ENCODE assay signal across 18 mouse cellular contexts in genomic region chr11:119563166-119563565, GRCm38 (mm10). TPM values are rescaled to one million over a fixed set of nuclear protein-coding genes. Genes with fewer than 3 reads are reported as not detected.
DNase-seq lines count a peak whose midpoint lies in the region; ATAC-seq lines count a peak whose summit lies in the region.
"Had no signal": no experiment of that assay in that cellular context is flagged by ENCODE, and none has a peak within 500 bp of the region (broad histone marks: within the 10 kb centered on the region; RNA-seq: fewer than 3 reads in every experiment).

No protein-coding gene starts in this region.

- H3K4me2 ChIP-seq in heart, embryonic 13.5 days, result no peak overlapping the region
- no peak overlapping the region for H3K4me2 ChIP-seq in embryonic facial prominence, embryonic 14.5 days (ENCODE audit: low read depth, low read length)
- no peak overlapping the region for H3K4me2 ChIP-seq in neural tube, embryonic 13.5 days
- H3K4me2 ChIP-seq: embryonic facial prominence, embryonic 15.5 days; midbrain, embryonic 15.5 days had no signal

- H3K4me1 ChIP-seq in heart, embryonic 13.5 days, result peaks cover 30% of the 10 kb centered on the region
- peaks cover 16% of the 10 kb centered on the region for H3K4me1 ChIP-seq in embryonic facial prominence, embryonic 14.5 days (ENCODE audit: control insufficient read depth, insufficient read depth, low read length)
- peaks cover 60% of the 10 kb centered on the region for H3K4me1 ChIP-seq in neural tube, embryonic 13.5 days (replicated peaks)

- no peak overlapping the region for H3K4me3 ChIP-seq in heart, embryonic 13.5 days
- no peak overlapping the region for H3K4me3 ChIP-seq in embryonic facial prominence, embryonic 14.5 days (ENCODE audit: low read depth, low read length)
- H3K4me3 ChIP-seq in neural tube, embryonic 13.5 days, result no peak overlapping the region
- H3K4me3 ChIP-seq: embryonic facial prominence, embryonic 15.5 days; heart, adult 2 months; midbrain, embryonic 15.5 days had no signal

- ATAC-seq in heart, embryonic 13.5 days (ENCODE audit: extremely low read depth, insufficient number of reproducible peaks, low FRiP score, low TSS enrichment), result no peak
- no peak for ATAC-seq in embryonic facial prominence, embryonic 14.5 days (ENCODE audit: low read depth)
- ATAC-seq in neural tube, embryonic 13.5 days (ENCODE audit: low read depth), result no peak
- ATAC-seq: hindbrain, postnatal 0 days; intestine, embryonic 16.5 days; midbrain, embryonic 15.5 days had no signal

- no peaks in the 10 kb centered on the region for H3K36me3 ChIP-seq in heart, embryonic 13.5 days
- H3K36me3 ChIP-seq in embryonic facial prominence, embryonic 14.5 days (ENCODE audit: control insufficient read depth, insufficient read depth, low read length), result no peaks in the 10 kb centered on the region
- H3K36me3 ChIP-seq in neural tube, embryonic 13.5 days, result no peaks in the 10 kb centered on the region
- H3K36me3 ChIP-seq: embryonic facial prominence, embryonic 15.5 days; midbrain, embryonic 15.5 days had no signal

- no peaks in the 10 kb centered on the region for H3K9me3 ChIP-seq in heart, embryonic 13.5 days
- no peaks in the 10 kb centered on the region for H3K9me3 ChIP-seq in embryonic facial prominence, embryonic 14.5 days (ENCODE audit: control insufficient read depth, low read length)
- H3K9me3 ChIP-seq in neural tube, embryonic 13.5 days, result no peaks in the 10 kb centered on the region
- H3K9me3 ChIP-seq: embryonic facial prominence, embryonic 15.5 days; midbrain, embryonic 15.5 days had no signal

- 49% methylated on average over 9 of the region's 9 CpGs for WGBS in heart, embryonic 13.5 days
- 65% methylated on average over 8 of the region's 9 CpGs for WGBS in embryonic facial prominence, embryonic 14.5 days
- WGBS in neural tube, embryonic 13.5 days, result 20% methylated on average over 9 of the region's 9 CpGs

- 0 out of 2 replicates have a peak overlapping the region, but pooled peaks have one; percentile 9 for H3K9ac ChIP-seq in heart, embryonic 13.5 days
- H3K9ac ChIP-seq in embryonic facial prominence, embryonic 14.5 days (ENCODE audit: low read depth, low read length), result peak overlapping the region; percentile 14; the same call in 1 of the 2 replicates
- no peak overlapping the region for H3K9ac ChIP-seq in neural tube, embryonic 13.5 days
- H3K9ac ChIP-seq: embryonic facial prominence, embryonic 15.5 days; liver, embryonic 14.5 days; midbrain, embryonic 15.5 days had no signal

- H3K27ac ChIP-seq in heart, embryonic 13.5 days (replicated peaks), result no peak overlapping the region
- no peak overlapping the region for H3K27ac ChIP-seq in embryonic facial prominence, embryonic 14.5 days (replicated peaks; ENCODE audit: low read depth, low read length)
- H3K27ac ChIP-seq in neural tube, embryonic 13.5 days (replicated peaks), result 0 out of 2 replicates have a peak overlapping the region, but pooled peaks have one; percentile 6
- H3K27ac ChIP-seq: embryonic facial prominence, embryonic 15.5 days; heart, adult 2 months; hindbrain, postnatal 0 days; liver, embryonic 14.5 days; macrophage; midbrain, embryonic 15.5 days had no signal

- H3K27me3 ChIP-seq in heart, embryonic 13.5 days (replicated peaks), result peaks cover 70% of the 10 kb centered on the region
- peaks cover 16% of the 10 kb centered on the region for H3K27me3 ChIP-seq in embryonic facial prominence, embryonic 14.5 days (replicated peaks; ENCODE audit: control insufficient read depth, insufficient read depth, low read length)
- H3K27me3 ChIP-seq in neural tube, embryonic 13.5 days, result 0 out of 2 replicates have a peak, but pooled peaks cover 11% of the 10 kb centered on the region

- DNase-seq in cerebellum, postnatal 25 days, result peak; percentile 49 to 61
- no peak for DNase-seq in cerebellum, adult 9-11 months
- DNase-seq in heart, adult 9 months (ENCODE audit: low spot score in 2 of 2), result no peak
- no peak for DNase-seq in embryonic facial prominence, embryonic 14.5 days (ENCODE audit: low spot score)
- DNase-seq in urinary bladder, postnatal 25 days (ENCODE audit: low spot score), result no peak
- DNase-seq: adrenal gland, postnatal 36 days; gastrocnemius, postnatal 36 days; heart, adult 2 months; kidney, postnatal 4 days; thymus, adult 18-20 months had no signal

RNA-seq across cellular contexts. Expression of gene Nptx1, which starts 15.6 kb away (rescaled TPM):
- 0.66 and 0.75 TPM in 2 replicates for polyA plus RNA-seq in heart, embryonic 13.5 days (2015; fragmentation: Nextera tagmentation; extraction: Ambion mirVana)
- polyA plus RNA-seq in embryonic facial prominence, embryonic 14.5 days (2014; fragmentation: Nextera tagmentation; extraction: Ambion mirVana), result 1.9 and 2.6 TPM in 2 replicates
- 15.3 and 18.8 TPM in 2 replicates for polyA plus RNA-seq in neural tube, embryonic 13.5 days (2015; fragmentation: Nextera tagmentation; extraction: Ambion mirVana)
- polyA plus RNA-seq: liver, embryonic 14.5 days had no signal

RNA-seq across cellular contexts. Expression of gene Rptor, which starts 39.5 kb away (rescaled TPM):
- 7.0 and 7.1 TPM in 2 replicates for polyA plus RNA-seq in heart, embryonic 13.5 days (2015; fragmentation: Nextera tagmentation; extraction: Ambion mirVana)
- 10.6 and 11.6 TPM in 2 replicates for polyA plus RNA-seq in embryonic facial prominence, embryonic 14.5 days (2014; fragmentation: Nextera tagmentation; extraction: Ambion mirVana)
- polyA plus RNA-seq in neural tube, embryonic 13.5 days (2015; fragmentation: Nextera tagmentation; extraction: Ambion mirVana), result 9.6 and 11.1 TPM in 2 replicates

Comparison
In these comparisons a context has a peak if more than half of its experiments do, and no peak if none do; other contexts are left out.
1. DNase-seq: peak in cerebellum, postnatal 25 days (2 of 2); none in cerebellum, adult 9-11 months (single experiment), heart, adult 9 months (0 of 2), embryonic facial prominence, embryonic 14.5 days (single experiment) and urinary bladder, postnatal 25 days (single experiment).